Mouse (Mus musculus): Measurements from ENCODE around the gene Rasl11b. TPM values are rescaled to one million over a fixed set of nuclear protein-coding genes. Genes with fewer than 3 reads are reported as not detected.

Gene Rasl11b
- polyA plus RNA-seq, 1 experiment from 2014 or later, result 83.8 TPM

DNA sequence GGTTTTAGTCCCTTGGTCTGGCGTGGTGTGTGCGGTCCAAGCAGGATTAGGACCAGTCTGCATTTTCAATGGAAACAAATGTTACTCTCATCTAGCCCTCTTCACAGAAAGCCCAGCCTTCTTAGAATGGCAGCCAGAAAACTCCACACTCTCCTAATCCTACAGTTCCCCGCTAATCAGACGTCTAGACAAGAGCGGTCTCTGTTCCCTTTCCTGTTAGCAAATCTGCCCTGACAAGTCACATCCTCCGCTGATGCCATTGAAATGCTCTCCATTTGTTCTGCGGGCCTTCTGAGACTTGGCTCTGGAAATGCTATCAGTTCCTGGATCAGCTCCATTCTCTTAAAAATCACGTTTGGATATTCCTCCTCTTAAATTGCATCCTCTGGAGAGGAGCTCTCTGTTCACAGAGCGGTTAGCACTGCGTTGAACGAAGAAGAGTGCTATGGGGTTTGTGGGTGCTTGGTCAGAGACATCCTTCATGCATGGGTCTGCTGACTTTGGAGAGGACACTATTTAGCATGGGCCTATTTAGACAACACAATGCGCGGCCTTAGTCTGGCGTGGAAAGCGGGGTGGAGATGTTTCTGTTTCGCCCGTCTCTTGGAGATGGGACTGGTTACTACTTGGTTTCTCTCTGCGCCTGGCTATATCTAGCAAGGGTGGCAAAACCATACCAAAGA lies 21.8 kb upstream of the Rasl11b start:
- Histone ChIP-seq H3K4me2 (ENCODE audit: low read depth, low read length) (no peak overlapping the region), H3K9me3 (replicated peaks; ENCODE audit: control insufficient read depth, low read length) (no peaks in the 10 kb centered on the region), H3K9ac (replicated peaks; ENCODE audit: low read length) (peak overlapping the region; percentile 25; the same call in 1 of the 2 replicates), H3K27ac (replicated peaks; ENCODE audit: low read depth, low read length) (peak overlapping the region; percentile 43), H3K36me3 (replicated peaks; ENCODE audit: control insufficient read depth, insufficient read depth, low read depth, low read length) (no peaks in the 10 kb centered on the region), H3K4me1 (ENCODE audit: control insufficient read depth, insufficient read depth, low read length) (peaks cover 10% of the 10 kb centered on the region), H3K27me3 (ENCODE audit: control insufficient read depth, insufficient read depth, low read length) (no peaks in the 10 kb centered on the region), H3K4me3 (ENCODE audit: low read depth, low read length) (no peak overlapping the region)
- 59% methylated on average over 18 of the region's 18 CpGs for WGBS
- DNase-seq (ENCODE audit: low spot score) (peak; percentile 74), ATAC-seq (replicated peaks; ENCODE audit: insufficient number of reproducible peaks, low FRiP score, low TSS enrichment, low read depth) (peak; percentile 36; the same call in 1 of the 2 replicates)

DNA sequence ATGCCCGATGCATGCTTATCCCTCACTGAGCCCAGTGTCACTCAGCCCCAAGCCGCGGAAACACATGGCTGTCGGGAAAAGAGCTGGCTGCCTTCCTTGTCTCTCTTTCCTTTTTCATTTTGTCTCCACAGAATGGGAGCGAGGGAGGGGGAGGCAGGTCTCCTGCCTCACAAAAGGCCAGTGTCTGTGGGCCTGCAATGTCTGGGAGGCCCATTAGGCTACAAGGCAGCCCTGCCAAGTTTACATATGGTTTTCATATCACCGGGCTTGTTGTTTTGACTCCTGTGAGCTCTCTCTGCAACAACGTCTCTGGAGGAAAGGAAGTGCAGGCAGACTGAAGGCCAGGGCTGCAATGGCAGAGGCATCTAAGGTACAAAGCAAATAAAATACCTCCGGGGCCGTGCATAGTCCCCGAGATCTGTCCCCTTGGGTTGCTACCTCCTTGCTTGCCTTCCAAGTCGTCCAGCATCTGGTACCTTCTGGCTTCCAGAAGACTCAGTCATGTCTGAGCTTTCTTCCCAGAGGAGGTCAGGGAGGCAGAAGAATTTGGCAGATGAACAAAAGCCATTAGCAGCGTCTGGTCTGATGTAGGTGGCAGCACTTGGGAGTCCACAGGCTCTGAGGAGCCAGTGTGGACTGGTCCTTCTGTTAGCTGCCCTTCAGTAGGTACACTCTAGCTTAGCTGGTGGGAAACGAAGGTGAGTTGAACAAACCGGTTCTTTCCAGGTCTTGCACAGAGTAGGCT lies 19.4 kb upstream of the Rasl11b start:
- H3K9me3 ChIP-seq (replicated peaks; ENCODE audit: control insufficient read depth, low read length), result no peaks in the 10 kb centered on the region
- no peaks in the 10 kb centered on the region for H3K36me3 ChIP-seq (replicated peaks; ENCODE audit: control insufficient read depth, insufficient read depth, low read depth, low read length)
- H3K4me3 ChIP-seq (ENCODE audit: low read depth, low read length), result no peak overlapping the region
- peak overlapping the region; percentile 82 for H3K27ac ChIP-seq (replicated peaks; ENCODE audit: low read depth, low read length)
- DNase-seq (ENCODE audit: low spot score), result peak; percentile 91
- peaks cover 10% of the 10 kb centered on the region for H3K4me1 ChIP-seq (ENCODE audit: control insufficient read depth, insufficient read depth, low read length)
- H3K27me3 ChIP-seq (ENCODE audit: control insufficient read depth, insufficient read depth, low read length), result no peaks in the 10 kb centered on the region
- WGBS, result 29% methylated on average over 13 of the region's 14 CpGs
- H3K4me2 ChIP-seq (ENCODE audit: low read depth, low read length), result peak overlapping the region; percentile 5; the same call in 1 of the 2 replicates
- H3K9ac ChIP-seq (replicated peaks; ENCODE audit: low read length), result peak overlapping the region; percentile 19
- peak; percentile 42 for ATAC-seq (replicated peaks; ENCODE audit: insufficient number of reproducible peaks, low FRiP score, low TSS enrichment, low read depth)

DNA sequence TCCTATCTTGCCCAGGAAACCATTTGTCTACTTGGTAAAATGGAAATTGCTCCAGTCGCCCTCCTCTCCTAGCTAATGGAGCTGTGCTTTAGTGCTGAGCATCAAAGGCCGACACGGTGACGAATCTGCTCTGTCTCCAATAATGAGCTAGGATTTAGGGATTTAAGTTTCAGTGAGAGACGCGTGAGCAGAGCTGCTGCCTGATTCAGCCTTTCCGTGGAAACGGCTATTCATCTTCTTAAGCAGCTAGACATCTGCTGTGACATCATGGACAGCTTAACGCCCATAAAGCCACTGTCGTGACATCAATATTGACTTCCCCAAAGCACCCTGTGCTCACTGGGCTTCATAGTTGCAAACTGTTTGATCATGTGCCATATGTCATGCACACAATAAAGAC lies 14.9 kb upstream of the Rasl11b start:
- 46% methylated on average over 10 of the region's 10 CpGs for WGBS
- no peaks in the 10 kb centered on the region for H3K27me3 ChIP-seq (ENCODE audit: control insufficient read depth, insufficient read depth, low read length)

DNA sequence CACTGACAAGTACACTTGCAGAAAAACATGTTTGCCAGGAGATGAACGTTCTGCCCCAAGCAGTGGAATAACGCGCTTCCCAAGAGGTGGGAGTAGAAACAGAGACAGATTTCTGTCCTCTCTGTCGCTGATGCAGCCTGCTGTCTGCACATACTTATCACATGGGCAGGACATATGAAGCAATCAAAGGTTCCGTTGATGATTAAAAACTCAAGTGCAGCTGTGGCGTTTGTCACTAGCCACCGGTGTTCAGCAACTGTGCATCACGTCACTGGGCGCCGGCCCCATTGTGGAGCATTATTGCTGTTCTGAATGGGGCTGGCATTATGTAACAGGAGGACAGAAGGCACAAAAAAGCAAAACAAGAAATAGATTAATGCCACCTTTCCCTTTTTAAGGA lies 12.0 kb upstream of the Rasl11b start:
- H3K9me3 ChIP-seq (replicated peaks; ENCODE audit: control insufficient read depth, low read length), result no peaks in the 10 kb centered on the region
- no peak overlapping the region for H3K9ac ChIP-seq (replicated peaks; ENCODE audit: low read length)
- no peak overlapping the region for H3K27ac ChIP-seq (replicated peaks; ENCODE audit: low read depth, low read length)
- DNase-seq (ENCODE audit: low spot score), result no peak
- no peaks in the 10 kb centered on the region; the same call in 1 of the 2 replicates for H3K4me1 ChIP-seq (ENCODE audit: control insufficient read depth, insufficient read depth, low read length)
- ATAC-seq (replicated peaks; ENCODE audit: insufficient number of reproducible peaks, low FRiP score, low TSS enrichment, low read depth), result no peak
- H3K4me2 ChIP-seq (ENCODE audit: low read depth, low read length), result no peak overlapping the region
- H3K36me3 ChIP-seq (replicated peaks; ENCODE audit: control insufficient read depth, insufficient read depth, low read depth, low read length), result no peaks in the 10 kb centered on the region
- H3K4me3 ChIP-seq (ENCODE audit: low read depth, low read length), result no peak overlapping the region
- no peaks in the 10 kb centered on the region for H3K27me3 ChIP-seq (ENCODE audit: control insufficient read depth, insufficient read depth, low read length)
- WGBS, result 74% methylated on average over 10 of the region's 10 CpGs

More for the DNA sequence above, 14.9 kb upstream of the Rasl11b start:
- Histone ChIP-seq H3K9me3 (replicated peaks; ENCODE audit: control insufficient read depth, low read length) (no peaks in the 10 kb centered on the region), H3K27ac (replicated peaks; ENCODE audit: low read depth, low read length) (no peak overlapping the region), H3K4me1 (ENCODE audit: control insufficient read depth, insufficient read depth, low read length) (peaks cover 4% of the 10 kb centered on the region), H3K4me3 (ENCODE audit: low read depth, low read length) (no peak overlapping the region), H3K36me3 (replicated peaks; ENCODE audit: control insufficient read depth, insufficient read depth, low read depth, low read length) (no peaks in the 10 kb centered on the region), H3K9ac (replicated peaks; ENCODE audit: low read length) (no peak overlapping the region), H3K4me2 (ENCODE audit: low read depth, low read length) (no peak overlapping the region)
- DNase-seq (ENCODE audit: low spot score) (no peak), ATAC-seq (replicated peaks; ENCODE audit: insufficient number of reproducible peaks, low FRiP score, low TSS enrichment, low read depth) (no peak)

DNA sequence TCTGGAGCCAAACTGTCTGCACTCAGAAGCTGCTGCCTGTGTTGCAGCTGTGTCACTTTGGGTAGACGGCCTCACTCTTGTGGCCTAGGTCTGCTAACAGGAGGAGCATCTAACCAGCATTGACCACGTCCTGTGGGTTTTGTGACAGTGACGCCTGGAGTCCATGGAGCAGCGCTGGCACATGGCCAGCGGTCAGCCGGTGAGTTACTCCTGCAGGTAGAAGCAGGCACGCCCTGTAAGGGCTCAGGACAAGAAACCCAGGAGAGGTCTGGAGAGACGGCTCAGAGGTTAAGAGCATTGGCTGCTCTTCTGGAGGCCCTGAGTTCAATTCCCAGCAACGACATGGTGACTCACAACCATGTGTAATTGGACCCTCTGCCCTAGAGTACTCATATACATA lies 10.5 kb upstream of the Rasl11b start:
- no peak overlapping the region for H3K9ac ChIP-seq (replicated peaks; ENCODE audit: low read length)
- ATAC-seq (replicated peaks; ENCODE audit: insufficient number of reproducible peaks, low FRiP score, low TSS enrichment, low read depth) (no peak), DNase-seq (ENCODE audit: low spot score) (no peak)
- no peak overlapping the region for H3K27ac ChIP-seq (replicated peaks; ENCODE audit: low read depth, low read length)
- H3K9me3 ChIP-seq (replicated peaks; ENCODE audit: control insufficient read depth, low read length), result no peaks in the 10 kb centered on the region
- no peaks in the 10 kb centered on the region for H3K36me3 ChIP-seq (replicated peaks; ENCODE audit: control insufficient read depth, insufficient read depth, low read depth, low read length)
- H3K4me2 ChIP-seq (ENCODE audit: low read depth, low read length), result no peak overlapping the region
- 77% methylated on average over 9 of the region's 9 CpGs for whole genome bisulfite sequencing
- no peaks in the 10 kb centered on the region; the same call in 1 of the 2 replicates for H3K4me1 ChIP-seq (ENCODE audit: control insufficient read depth, insufficient read depth, low read length)
- H3K27me3 ChIP-seq (ENCODE audit: control insufficient read depth, insufficient read depth, low read length), result no peaks in the 10 kb centered on the region
- H3K4me3 ChIP-seq (ENCODE audit: low read depth, low read length), result no peak overlapping the region

DNA sequence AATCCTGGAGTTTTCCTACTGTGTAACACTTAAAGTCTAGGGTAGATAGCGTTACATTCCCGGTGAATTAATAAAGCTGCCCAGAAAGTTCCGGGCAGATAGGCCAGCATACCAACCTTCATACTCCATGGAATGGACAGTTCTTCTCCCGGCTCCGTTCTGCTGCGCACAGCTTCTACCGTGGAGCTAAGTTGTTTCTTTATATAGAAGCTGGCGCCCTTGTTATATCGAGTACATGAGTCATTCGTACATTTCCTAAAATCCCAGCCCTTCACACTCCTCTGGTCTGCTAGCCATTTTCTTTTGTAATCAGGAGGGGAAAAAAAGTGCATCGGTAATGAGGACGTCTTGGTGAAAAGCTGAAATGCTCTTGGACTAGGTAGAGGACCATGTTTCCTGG lies 7.0 kb upstream of the Rasl11b start:
- no peak overlapping the region for H3K4me2 ChIP-seq (ENCODE audit: low read depth, low read length)
- no peaks in the 10 kb centered on the region for H3K27me3 ChIP-seq (ENCODE audit: control insufficient read depth, insufficient read depth, low read length)
- no peaks in the 10 kb centered on the region; the same call in 1 of the 2 replicates for H3K4me1 ChIP-seq (ENCODE audit: control insufficient read depth, insufficient read depth, low read length)
- no peak overlapping the region for H3K27ac ChIP-seq (replicated peaks; ENCODE audit: low read depth, low read length)
- no peak overlapping the region for H3K4me3 ChIP-seq (ENCODE audit: low read depth, low read length)
- DNase-seq (ENCODE audit: low spot score), result no peak
- no peak overlapping the region for H3K9ac ChIP-seq (replicated peaks; ENCODE audit: low read length)
- no peaks in the 10 kb centered on the region for H3K9me3 ChIP-seq (replicated peaks; ENCODE audit: control insufficient read depth, low read length)
- ATAC-seq (replicated peaks; ENCODE audit: insufficient number of reproducible peaks, low FRiP score, low TSS enrichment, low read depth), result no peak
- H3K36me3 ChIP-seq (replicated peaks; ENCODE audit: control insufficient read depth, insufficient read depth, low read depth, low read length), result no peaks in the 10 kb centered on the region
- 92% methylated on average over 12 of the region's 12 CpGs for WGBS

DNA sequence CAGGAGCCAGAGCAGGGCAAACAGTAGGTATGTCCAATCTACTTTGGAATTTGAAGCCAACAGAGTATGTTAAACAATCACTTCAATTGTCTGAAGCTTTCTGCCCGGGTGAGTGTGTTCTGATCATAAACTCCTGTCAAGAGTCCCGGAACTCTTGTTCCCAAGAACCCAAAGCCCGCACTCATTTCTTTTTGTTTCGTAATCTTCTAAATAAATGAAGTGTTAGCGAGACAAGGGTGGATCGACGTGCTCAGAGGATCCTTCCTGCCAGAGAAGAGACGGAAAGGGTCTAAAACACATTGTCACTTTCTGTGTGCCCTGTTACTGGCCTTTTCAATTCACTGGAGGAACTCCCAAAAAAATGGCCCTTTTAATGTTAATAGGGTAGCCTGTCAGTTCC lies 6.2 kb upstream of the Rasl11b start:
- no peak for DNase-seq (ENCODE audit: low spot score)
- Histone ChIP-seq H3K27ac (replicated peaks; ENCODE audit: low read depth, low read length) (no peak overlapping the region), H3K4me2 (ENCODE audit: low read depth, low read length) (no peak overlapping the region), H3K36me3 (replicated peaks; ENCODE audit: control insufficient read depth, insufficient read depth, low read depth, low read length) (no peaks in the 10 kb centered on the region), H3K9ac (replicated peaks; ENCODE audit: low read length) (no peak overlapping the region), H3K9me3 (replicated peaks; ENCODE audit: control insufficient read depth, low read length) (no peaks in the 10 kb centered on the region), H3K4me3 (ENCODE audit: low read depth, low read length) (no peak overlapping the region), H3K4me1 (ENCODE audit: control insufficient read depth, insufficient read depth, low read length) (peaks cover 3% of the 10 kb centered on the region; the same call in 1 of the 2 replicates), H3K27me3 (ENCODE audit: control insufficient read depth, insufficient read depth, low read length) (no peaks in the 10 kb centered on the region)
- no peak for ATAC-seq (replicated peaks; ENCODE audit: insufficient number of reproducible peaks, low FRiP score, low TSS enrichment, low read depth)
- WGBS, result 77% methylated on average over 8 of the region's 8 CpGs

Data from embryonic facial prominence, embryonic 11.5 days (tissue).